Mouse (Mus musculus): ENCODE measurements at regions not wholly inside any gene's neighbourhood (a gene's known extent, or its start where the extent isn't known, plus 50 kb on each side); places are given as distances from the start of the nearest gene placed in this dataset.

GRCm38 (mm10) chr12:113292029-113292809, 106.5 kb downstream of the Tmem121 start:
- H3K9ac ChIP-seq (replicated peaks), result no peak overlapping the region
- no peak overlapping the region for H3K4me3 ChIP-seq (ENCODE audit: low read depth, low read length)
- H3K4me1 ChIP-seq (ENCODE audit: insufficient read depth), result no peaks in the 10 kb centered on the region
- DNase-seq, result no peak
- TF ChIP-seq EP300 (IDR thresholded peaks at IDR 0.05; ENCODE audit: low read depth) (no peak), CTCF (IDR thresholded peaks at IDR 0.05; ENCODE audit: low read depth) (no peak)
- H3K27ac ChIP-seq (ENCODE audit: low read depth), result no peak overlapping the region
- H3K27me3 ChIP-seq (ENCODE audit: insufficient read depth, low read length), result no peaks in the 10 kb centered on the region
- WGBS (ENCODE audit: insufficient replicate concordance), result 33% methylated on average over 1 of the region's 1 CpGs
- no peaks in the 10 kb centered on the region for H3K36me3 ChIP-seq (replicated peaks; ENCODE audit: insufficient read depth, low read length)
- H3K9me3 ChIP-seq (ENCODE audit: low read length), result no peaks in the 10 kb centered on the region
- ATAC-seq, result no peak
- no peak overlapping the region for H3K4me2 ChIP-seq (ENCODE audit: low read depth, low read length)

- H3K27me3 ChIP-seq (ENCODE audit: insufficient read depth, low read length), result no peaks in the 10 kb centered on the region
- no peaks in the 10 kb centered on the region for H3K9me3 ChIP-seq (ENCODE audit: low read length)
- no peak overlapping the region for H3K9ac ChIP-seq (replicated peaks)
- H3K4me2 ChIP-seq (ENCODE audit: low read depth, low read length), result no peak overlapping the region
- 52% methylated on average over 2 of the region's 2 CpGs for WGBS (ENCODE audit: insufficient replicate concordance)
- H3K4me1 ChIP-seq (ENCODE audit: insufficient read depth), result no peaks in the 10 kb centered on the region
- H3K36me3 ChIP-seq (replicated peaks; ENCODE audit: insufficient read depth, low read length), result no peaks in the 10 kb centered on the region
- no peak for TF ChIP-seq CTCF (IDR thresholded peaks at IDR 0.05; ENCODE audit: low read depth)
- no peak for TF ChIP-seq EP300 (IDR thresholded peaks at IDR 0.05; ENCODE audit: low read depth)
- DNase-seq, result no peak
- H3K27ac ChIP-seq (ENCODE audit: low read depth), result no peak overlapping the region
- no peak overlapping the region for H3K4me3 ChIP-seq (ENCODE audit: low read depth, low read length)
- no peak for ATAC-seq
These were observed 110.2 kb downstream of the Tmem121 start for GRCm38 (mm10) chr12:113295924-113296323.

GRCm38 (mm10) chr12:113305973-113306372, 120.2 kb downstream of the Tmem121 start:
- WGBS (ENCODE audit: insufficient replicate concordance), result 56% methylated on average over 1 of the region's 1 CpGs
- no peak for DNase-seq
- TF ChIP-seq EP300 (IDR thresholded peaks at IDR 0.05; ENCODE audit: low read depth) (no peak), CTCF (IDR thresholded peaks at IDR 0.05; ENCODE audit: low read depth) (no peak)

GRCm38 (mm10) chr12:113313319-113313718, 127.6 kb downstream of the Tmem121 start:
- H3K36me3 ChIP-seq (replicated peaks; ENCODE audit: insufficient read depth, low read length), result no peaks in the 10 kb centered on the region
- no peak overlapping the region for H3K27ac ChIP-seq (ENCODE audit: low read depth)
- H3K4me1 ChIP-seq (ENCODE audit: insufficient read depth), result no peaks in the 10 kb centered on the region
- DNase-seq (no peak), ATAC-seq (no peak)
- no peaks in the 10 kb centered on the region for H3K27me3 ChIP-seq (ENCODE audit: insufficient read depth, low read length)
- H3K4me3 ChIP-seq (ENCODE audit: low read depth, low read length), result no peak overlapping the region
- no peak for TF ChIP-seq EP300 (IDR thresholded peaks at IDR 0.05; ENCODE audit: low read depth)
- no peak for TF ChIP-seq CTCF (IDR thresholded peaks at IDR 0.05; ENCODE audit: low read depth)
- H3K9me3 ChIP-seq (ENCODE audit: low read length), result no peaks in the 10 kb centered on the region
- no peak overlapping the region for H3K9ac ChIP-seq (replicated peaks)
- 39% methylated on average over 3 of the region's 3 CpGs for WGBS (ENCODE audit: insufficient replicate concordance)
- H3K4me2 ChIP-seq (ENCODE audit: low read depth, low read length), result no peak overlapping the region

More at GRCm38 (mm10) chr12:113305973-113306372, 120.2 kb downstream of the Tmem121 start:
- H3K4me1 ChIP-seq (ENCODE audit: insufficient read depth), result no peaks in the 10 kb centered on the region
- no peak for ATAC-seq
- H3K36me3 ChIP-seq (replicated peaks; ENCODE audit: insufficient read depth, low read length), result no peaks in the 10 kb centered on the region
- no peak overlapping the region for H3K4me2 ChIP-seq (ENCODE audit: low read depth, low read length)
- H3K9ac ChIP-seq (replicated peaks), result no peak overlapping the region
- H3K4me3 ChIP-seq (ENCODE audit: low read depth, low read length), result no peak overlapping the region
- no peak overlapping the region for H3K27ac ChIP-seq (ENCODE audit: low read depth)
- H3K27me3 ChIP-seq (ENCODE audit: insufficient read depth, low read length), result no peaks in the 10 kb centered on the region
- H3K9me3 ChIP-seq (ENCODE audit: low read length), result no peaks in the 10 kb centered on the region

GRCm38 (mm10) chr12:113314624-113315023, 128.9 kb downstream of the Tmem121 start:
- DNase-seq (no peak), ATAC-seq (0 out of 2 replicates have a peak, but pooled peaks have one; percentile 21)
- Histone ChIP-seq H3K9ac (replicated peaks) (no peak overlapping the region), H3K4me2 (ENCODE audit: low read depth, low read length) (no peak overlapping the region), H3K36me3 (replicated peaks; ENCODE audit: insufficient read depth, low read length) (no peaks in the 10 kb centered on the region), H3K4me3 (ENCODE audit: low read depth, low read length) (no peak overlapping the region), H3K27ac (ENCODE audit: low read depth) (no peak overlapping the region), H3K9me3 (ENCODE audit: low read length) (no peaks in the 10 kb centered on the region), H3K27me3 (ENCODE audit: insufficient read depth, low read length) (no peaks in the 10 kb centered on the region), H3K4me1 (ENCODE audit: insufficient read depth) (no peaks in the 10 kb centered on the region)
- 72% methylated on average over 4 of the region's 4 CpGs for WGBS (ENCODE audit: insufficient replicate concordance)
- TF ChIP-seq EP300 (IDR thresholded peaks at IDR 0.05; ENCODE audit: low read depth) (no peak), CTCF (IDR thresholded peaks at IDR 0.05; ENCODE audit: low read depth) (no peak)

GRCm38 (mm10) chr12:113321086-113321485, 135.4 kb downstream of the Tmem121 start:
- no peaks in the 10 kb centered on the region for H3K27me3 ChIP-seq (ENCODE audit: insufficient read depth, low read length)
- 0 out of 2 replicates have a peak overlapping the region, but pooled peaks have one; percentile 57 for H3K27ac ChIP-seq (ENCODE audit: low read depth)
- DNase-seq (peak; percentile 28), ATAC-seq (peak; percentile 58)
- TF ChIP-seq EP300 (IDR thresholded peaks at IDR 0.05; ENCODE audit: low read depth), result no peak
- no peak for TF ChIP-seq CTCF (IDR thresholded peaks at IDR 0.05; ENCODE audit: low read depth)
- no peaks in the 10 kb centered on the region for H3K4me1 ChIP-seq (ENCODE audit: insufficient read depth)
- H3K9ac ChIP-seq (replicated peaks), result no peak overlapping the region
- no peaks in the 10 kb centered on the region for H3K9me3 ChIP-seq (ENCODE audit: low read length)
- H3K4me3 ChIP-seq (ENCODE audit: low read depth, low read length), result no peak overlapping the region
- WGBS (ENCODE audit: insufficient replicate concordance), result 63% methylated on average over 9 of the region's 9 CpGs
- no peaks in the 10 kb centered on the region for H3K36me3 ChIP-seq (replicated peaks; ENCODE audit: insufficient read depth, low read length)
- H3K4me2 ChIP-seq (ENCODE audit: low read depth, low read length), result no peak overlapping the region

Measured in liver, postnatal 0 days (tissue).